In the genomic region with DNA sequence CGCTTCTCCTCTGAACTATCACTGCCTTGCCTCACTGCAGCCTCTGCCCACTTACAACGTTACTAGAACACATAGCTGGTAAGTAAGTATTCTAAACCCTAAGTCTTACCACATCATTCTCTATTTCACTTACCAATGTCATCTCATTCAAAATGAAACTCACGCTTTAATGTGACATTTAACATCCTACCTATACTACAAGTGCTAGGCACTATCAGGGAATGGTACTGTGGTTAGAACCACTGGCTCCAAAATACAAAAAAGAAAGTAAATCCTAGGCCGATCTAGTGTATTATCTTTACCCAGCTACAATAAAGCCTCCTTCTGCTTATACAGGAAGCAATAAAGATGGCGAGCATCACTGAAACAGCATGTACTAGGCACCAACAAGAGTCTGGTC, we compare ENCODE assay signal across 18 mouse cellular contexts. TPM values are rescaled to one million over a fixed set of nuclear protein-coding genes. Genes with fewer than 3 reads are reported as not detected.
"Had no signal": no experiment of that assay in that cellular context is flagged by ENCODE, and none has a peak within 500 bp of the region (broad histone marks: within the 10 kb centered on the region; RNA-seq: fewer than 3 reads in every experiment).

No protein-coding gene starts in this region.

- DNase-seq: lung, adult 18-20 months; lung, embryonic 14.5 days; lung, postnatal 10 days; lung, postnatal 4 days; midbrain, embryonic 14.5 days; right cerebral cortex, postnatal 14 days; thymus, adult 18-20 months; thymus, postnatal 14 days; thymus, postnatal 36 days had no signal

- ATAC-seq: midbrain, embryonic 16.5 days had no signal

RNA-seq across cellular contexts. Expression of a gene that starts 52.9 kb away (rescaled TPM):
- total RNA-seq: megakaryocyte-erythroid progenitor cell, adult 5-6 weeks had no signal

RNA-seq across cellular contexts. Expression of a gene that starts 59.4 kb away (rescaled TPM):
- total RNA-seq: megakaryocyte, adult 5-6 weeks; megakaryocyte-erythroid progenitor cell, adult 5-6 weeks had no signal
- polyA plus RNA-seq: liver, embryonic 16.5 days; lung, embryonic 14.5 days; midbrain, embryonic 14.5 days; midbrain, embryonic 16.5 days; myocyte; neural tube, embryonic 11.5 days; neural tube, embryonic 13.5 days; stomach, embryonic 14.5 days; thymus, postnatal 0 days had no signal
